Mouse (Mus musculus): Measurements from ENCODE around the gene Hist1h3b. TPM values are rescaled to one million over a fixed set of nuclear protein-coding genes. Genes with fewer than 3 reads are reported as not detected.
"Not testable (repeated sequence)": the region's sequence is repeated elsewhere in the genome, so short reads cannot be mapped to it uniquely, and the experiment has no call there.

The Hist1h3b gene
- polyA plus RNA-seq, 1 experiment from 2014 or later: 11.7 TPM

DNA sequence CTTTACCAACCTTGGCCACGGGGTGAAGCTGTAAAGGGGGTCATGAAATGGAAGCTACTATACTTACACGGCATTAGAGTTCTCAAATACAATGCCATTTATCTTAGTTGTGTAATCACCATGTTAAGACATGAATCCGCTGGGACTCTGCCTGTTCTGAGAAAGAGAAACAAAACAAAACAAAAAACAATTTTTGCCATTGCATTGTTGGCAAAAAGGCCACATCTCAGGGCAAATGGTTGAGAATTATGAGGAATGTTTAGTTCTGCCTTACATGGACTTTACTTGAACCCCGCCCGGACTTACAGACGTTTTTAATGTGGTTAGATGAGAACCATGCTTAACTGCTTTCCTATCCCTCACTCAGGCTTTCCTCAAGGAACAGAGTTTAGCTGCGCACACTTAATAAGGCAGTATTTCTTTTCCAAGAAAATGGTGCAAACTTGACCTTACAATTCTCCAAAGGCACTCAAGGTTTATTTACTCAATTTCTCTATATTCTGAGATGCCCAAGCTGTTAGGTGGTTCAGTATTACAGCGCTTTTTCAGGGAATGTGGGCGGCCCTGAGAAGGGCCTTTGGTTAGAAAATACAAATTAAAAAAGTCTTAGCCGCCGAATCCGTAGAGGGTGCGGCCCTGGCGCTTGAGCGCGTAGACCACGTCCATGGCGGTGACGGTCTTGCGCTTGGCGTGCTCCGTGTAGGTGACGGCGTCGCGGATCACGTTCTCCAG is 8.3 kb downstream of the Hist1h3b start:
- Histone ChIP-seq H3K27ac (replicated peaks) (peak overlapping the region; percentile 92), H3K4me2 (replicated peaks) (peak overlapping the region; percentile 81), H3K9ac (replicated peaks) (peak overlapping the region; percentile 53), H3K4me3 (peak overlapping the region; percentile 58), H3K36me3 (no peaks in the 10 kb centered on the region), H3K9me3 (no peaks in the 10 kb centered on the region), H3K27me3 (no peaks in the 10 kb centered on the region), H3K4me1 (peaks cover 48% of the 10 kb centered on the region)
- WGBS: 2% methylated on average over 22 of the region's 27 CpGs
- ATAC-seq (replicated peaks): peak; percentile 12

DNA sequence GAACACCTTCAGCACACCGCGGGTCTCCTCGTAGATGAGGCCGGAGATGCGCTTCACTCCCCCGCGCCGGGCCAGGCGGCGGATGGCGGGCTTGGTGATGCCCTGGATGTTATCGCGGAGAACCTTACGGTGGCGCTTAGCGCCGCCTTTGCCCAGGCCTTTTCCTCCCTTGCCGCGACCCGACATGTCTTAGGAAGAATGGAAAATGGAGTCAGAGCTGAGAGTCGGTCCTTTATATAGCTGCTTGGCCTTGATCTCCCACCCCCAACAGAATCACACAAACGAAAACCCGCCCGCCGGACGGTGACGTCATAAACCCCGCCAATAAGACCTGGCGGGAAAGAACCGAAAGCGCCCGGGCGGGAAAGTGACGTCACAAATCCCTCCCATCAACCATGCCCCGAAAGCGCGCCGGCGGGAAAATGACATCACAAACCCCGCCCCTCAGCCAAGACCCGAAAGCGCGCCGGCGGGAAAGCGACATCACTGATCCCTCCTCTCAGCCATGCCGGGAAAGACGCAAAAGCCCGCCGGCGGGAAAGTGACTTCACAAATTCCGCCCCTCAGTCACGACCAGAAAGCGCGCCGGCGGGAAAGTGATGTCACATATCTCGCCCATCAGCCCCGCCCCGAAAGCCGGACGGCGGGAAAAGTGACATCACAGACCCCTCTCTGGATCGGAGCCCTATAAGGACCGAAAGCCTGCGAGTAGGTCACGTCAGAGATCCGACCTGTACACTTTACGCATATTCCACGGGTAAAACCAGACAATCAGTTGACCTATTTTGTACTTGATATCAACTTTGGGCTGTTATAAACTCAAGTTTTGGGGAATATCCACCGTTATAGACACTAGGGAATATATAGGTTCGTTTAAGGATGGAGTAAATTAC is 9.2 kb downstream of the Hist1h3b start, which contains the start of gene Hist1h4a:
Hist1h4a (minus strand) TSS at position 259 of the 893 bp plus-strand sequence.
- Histone ChIP-seq H3K4me1 (peaks cover 45% of the 10 kb centered on the region), H3K4me2 (replicated peaks) (peak within 1 kb of the TSS; percentile 81), H3K9ac (replicated peaks) (peak within 1 kb of the TSS; percentile 53), H3K27me3 (no peaks in the 10 kb centered on the region), H3K4me3 (peak within 1 kb of the TSS; percentile 58), H3K27ac (replicated peaks) (peak within 1 kb of the TSS; percentile 92), H3K36me3 (no peaks in the 10 kb centered on the region), H3K9me3 (no peaks in the 10 kb centered on the region)
- under 1% methylated on average over 70 of the region's 72 CpGs for WGBS
- peak; percentile 71 for ATAC-seq (replicated peaks)

DNA sequence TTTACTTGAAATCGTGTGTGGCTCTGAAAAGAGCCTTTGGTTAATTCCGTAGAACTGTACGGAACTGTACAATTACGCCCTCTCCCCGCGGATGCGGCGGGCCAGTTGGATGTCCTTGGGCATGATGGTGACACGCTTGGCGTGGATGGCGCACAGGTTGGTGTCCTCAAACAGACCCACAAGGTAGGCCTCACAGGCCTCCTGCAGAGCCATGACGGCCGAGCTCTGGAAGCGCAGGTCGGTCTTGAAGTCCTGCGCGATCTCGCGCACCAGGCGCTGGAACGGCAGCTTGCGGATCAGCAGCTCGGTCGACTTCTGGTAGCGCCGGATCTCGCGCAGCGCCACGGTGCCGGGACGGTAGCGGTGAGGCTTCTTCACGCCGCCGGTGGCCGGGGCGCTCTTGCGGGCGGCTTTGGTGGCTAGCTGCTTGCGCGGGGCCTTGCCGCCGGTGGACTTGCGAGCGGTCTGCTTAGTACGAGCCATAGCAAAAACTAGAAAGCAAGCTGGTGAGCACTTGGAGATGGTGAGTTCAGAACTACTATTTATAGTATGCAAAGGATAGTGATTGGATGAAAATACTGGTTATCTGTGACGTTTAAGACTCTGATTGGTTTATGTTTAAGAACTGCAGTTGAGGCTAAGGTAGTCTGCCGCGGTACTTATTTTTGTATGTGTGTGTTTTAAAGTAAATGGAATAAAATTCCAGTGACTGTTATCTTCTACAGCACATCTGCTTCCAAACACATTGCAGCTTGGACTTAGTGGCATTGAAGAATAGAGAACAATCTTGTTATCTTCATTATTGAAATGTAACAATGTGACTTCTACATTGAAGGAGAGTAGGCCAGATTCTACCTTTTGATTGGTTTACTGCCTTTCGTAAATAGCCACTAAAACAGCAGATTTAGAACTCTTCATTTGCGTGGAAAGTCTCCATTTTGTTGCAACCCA is 10.1 kb downstream of the Hist1h3b start, which contains the start of gene Hist1h3a:
Hist1h3a (minus strand) TSS at position 516 of the 951 bp plus-strand sequence.
- not testable (repeated sequence) for H3K9me3 ChIP-seq, H3K27me3 ChIP-seq, H3K36me3 ChIP-seq
- Histone ChIP-seq H3K27ac (replicated peaks) (peak within 1 kb of the TSS; percentile 92), H3K4me3 (peak within 1 kb of the TSS; percentile 58), H3K4me1 (peaks cover 45% of the 10 kb centered on the region), H3K4me2 (replicated peaks) (peak within 1 kb of the TSS; percentile 81), H3K9ac (replicated peaks) (peak within 1 kb of the TSS; percentile 72)
- WGBS: under 1% methylated on average over 42 of the region's 52 CpGs
- peak; percentile 72 for ATAC-seq (replicated peaks)

DNA sequence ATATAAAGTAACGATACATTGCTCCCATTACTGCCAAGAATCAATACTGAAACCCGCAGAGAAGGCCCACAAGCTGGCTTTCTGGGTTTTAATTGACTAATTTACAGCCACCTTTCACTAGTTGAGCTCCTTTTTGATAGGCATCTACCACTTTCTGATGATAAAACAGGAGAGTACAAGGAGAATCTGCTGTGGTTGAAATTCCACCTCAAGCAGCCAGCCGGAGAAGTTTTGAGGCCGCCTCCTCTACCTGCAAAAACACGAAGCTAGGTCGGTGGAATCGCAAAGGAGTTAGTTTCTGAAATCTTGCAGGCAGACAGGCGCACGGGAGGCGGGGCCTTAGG is 11.1 kb downstream of the Hist1h3b start:
- Histone ChIP-seq H3K27ac (replicated peaks) (peak overlapping the region; percentile 92), H3K4me2 (replicated peaks) (peak overlapping the region; percentile 81), H3K9me3 (no peaks in the 10 kb centered on the region), H3K36me3 (no peaks in the 10 kb centered on the region), H3K4me3 (peak overlapping the region; percentile 58), H3K9ac (replicated peaks) (peak overlapping the region; percentile 72), H3K4me1 (peaks cover 36% of the 10 kb centered on the region), H3K27me3 (no peaks in the 10 kb centered on the region)
- no peak for ATAC-seq (replicated peaks)
- under 1% methylated on average over 10 of the region's 10 CpGs for WGBS

DNA sequence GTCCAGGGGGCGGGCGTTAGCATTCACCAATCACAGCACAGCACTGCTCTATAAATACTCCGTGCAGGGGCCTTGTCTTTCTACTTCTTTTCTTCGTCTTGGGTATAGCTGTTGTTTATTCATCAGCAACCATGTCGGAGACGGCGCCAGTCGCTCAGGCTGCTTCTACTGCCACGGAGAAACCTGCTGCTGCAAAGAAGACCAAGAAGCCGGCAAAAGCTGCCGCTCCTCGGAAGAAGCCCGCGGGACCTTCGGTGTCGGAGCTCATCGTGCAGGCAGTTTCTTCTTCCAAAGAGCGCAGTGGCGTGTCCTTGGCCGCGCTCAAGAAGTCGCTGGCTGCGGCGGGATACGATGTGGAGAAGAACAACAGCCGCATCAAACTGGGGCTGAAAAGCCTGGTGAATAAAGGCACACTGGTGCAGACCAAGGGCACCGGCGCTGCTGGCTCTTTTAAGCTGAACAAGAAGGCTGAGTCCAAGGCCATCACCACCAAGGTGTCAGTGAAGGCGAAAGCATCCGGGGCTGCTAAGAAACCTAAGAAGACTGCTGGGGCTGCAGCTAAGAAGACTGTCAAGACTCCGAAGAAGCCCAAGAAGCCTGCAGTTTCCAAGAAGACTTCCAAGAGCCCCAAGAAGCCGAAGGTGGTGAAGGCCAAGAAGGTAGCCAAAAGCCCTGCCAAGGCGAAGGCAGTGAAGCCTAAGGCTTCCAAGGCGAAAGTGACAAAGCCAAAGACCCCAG is 11.7 kb downstream of the Hist1h3b start, which contains the start of gene Hist1h1a:
Hist1h1a (plus strand) TSS at position 81 of the 738 bp plus-strand sequence.
- Histone ChIP-seq H3K27ac (replicated peaks) (peak within 1 kb of the TSS; percentile 92), H3K4me1 (peaks cover 36% of the 10 kb centered on the region), H3K27me3 (no peaks in the 10 kb centered on the region), H3K4me2 (replicated peaks) (peak within 1 kb of the TSS; percentile 81), H3K9ac (replicated peaks) (peak within 1 kb of the TSS; percentile 72), H3K9me3 (no peaks in the 10 kb centered on the region), H3K4me3 (peak within 1 kb of the TSS; percentile 58), H3K36me3 (no peaks in the 10 kb centered on the region)
- ATAC-seq (replicated peaks): peak; percentile 72
- 2% methylated on average over 34 of the region's 34 CpGs for WGBS

DNA sequence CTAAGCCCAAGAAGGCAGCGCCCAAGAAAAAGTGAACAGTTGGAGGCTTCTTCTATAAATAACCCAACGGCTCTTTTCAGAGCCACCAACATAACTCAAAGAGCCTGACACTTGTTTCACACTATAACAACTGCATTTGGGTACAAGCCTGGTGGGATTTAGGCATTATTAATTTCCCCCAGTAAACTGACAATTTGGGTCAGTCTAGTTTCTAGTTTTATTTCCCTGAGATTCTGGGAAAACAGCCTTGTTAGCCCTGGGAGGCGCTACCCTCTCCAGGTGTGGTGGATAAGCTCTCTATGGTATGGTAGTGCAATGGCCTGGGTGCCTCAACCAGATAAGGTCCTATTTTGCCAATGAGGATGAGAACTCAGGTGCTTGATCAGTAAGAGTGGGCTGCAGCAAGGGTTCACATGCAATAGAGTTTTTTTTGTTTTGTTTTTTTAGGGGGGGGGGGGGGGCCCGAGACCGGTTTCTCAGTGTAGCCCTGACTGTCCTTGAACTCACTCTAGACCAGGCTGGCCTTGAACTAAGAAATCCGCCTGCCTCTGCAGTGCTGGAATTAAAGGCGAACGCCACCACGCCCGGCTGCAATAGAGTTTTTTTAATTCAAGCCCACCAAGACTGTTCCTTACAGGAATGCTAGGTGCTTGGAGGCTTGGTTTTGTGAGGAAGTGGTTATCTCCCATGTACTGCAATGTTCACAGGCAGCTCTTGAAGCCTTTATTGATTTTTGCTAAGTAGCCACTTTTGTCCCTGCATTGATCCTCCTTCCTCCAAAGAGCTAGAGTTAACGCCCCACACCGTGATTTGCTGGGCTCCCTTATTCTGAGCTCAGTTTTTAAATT is 12.5 kb downstream of the Hist1h3b start:
- peak overlapping the region; percentile 92 for H3K27ac ChIP-seq (replicated peaks)

DNA sequence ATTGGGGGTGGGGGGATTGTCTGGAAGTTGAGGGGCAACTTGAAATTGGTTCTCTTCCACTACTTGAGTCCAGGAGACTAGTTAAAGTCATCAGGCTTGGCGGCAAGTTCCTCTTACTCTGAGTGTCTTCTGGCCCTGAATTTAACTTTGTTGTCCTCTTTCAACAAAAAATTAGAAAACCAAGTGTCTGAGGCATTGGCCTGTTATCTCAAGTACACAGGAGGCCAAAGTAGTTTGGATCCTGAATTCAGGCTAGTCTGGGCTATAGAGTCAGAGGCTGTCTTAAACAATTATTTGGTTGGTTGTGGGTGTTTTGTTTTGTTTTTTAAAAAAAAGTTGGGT is 13.1 kb downstream of the Hist1h3b start:
- H3K9ac ChIP-seq (replicated peaks): no peak overlapping the region
- H3K27me3 ChIP-seq: no peaks in the 10 kb centered on the region
- 77% methylated on average over 1 of the region's 1 CpGs for whole genome bisulfite sequencing
- no peaks in the 10 kb centered on the region for H3K36me3 ChIP-seq
- no peak overlapping the region for H3K27ac ChIP-seq (replicated peaks)
- H3K4me3 ChIP-seq: no peak overlapping the region
- ATAC-seq (replicated peaks): no peak
- H3K4me1 ChIP-seq: peaks cover 31% of the 10 kb centered on the region
- no peaks in the 10 kb centered on the region for H3K9me3 ChIP-seq
- H3K4me2 ChIP-seq (replicated peaks): no peak overlapping the region

More for the DNA sequence above, 12.5 kb downstream of the Hist1h3b start:
- Histone ChIP-seq H3K4me1 (peaks cover 36% of the 10 kb centered on the region), H3K9ac (replicated peaks) (peak overlapping the region; percentile 72), H3K9me3 (no peaks in the 10 kb centered on the region), H3K36me3 (no peaks in the 10 kb centered on the region), H3K27me3 (no peaks in the 10 kb centered on the region), H3K4me3 (peak overlapping the region; percentile 58), H3K4me2 (replicated peaks) (peak overlapping the region; percentile 81)
- 31% methylated on average over 12 of the region's 12 CpGs for WGBS
- ATAC-seq (replicated peaks): no peak

DNA sequence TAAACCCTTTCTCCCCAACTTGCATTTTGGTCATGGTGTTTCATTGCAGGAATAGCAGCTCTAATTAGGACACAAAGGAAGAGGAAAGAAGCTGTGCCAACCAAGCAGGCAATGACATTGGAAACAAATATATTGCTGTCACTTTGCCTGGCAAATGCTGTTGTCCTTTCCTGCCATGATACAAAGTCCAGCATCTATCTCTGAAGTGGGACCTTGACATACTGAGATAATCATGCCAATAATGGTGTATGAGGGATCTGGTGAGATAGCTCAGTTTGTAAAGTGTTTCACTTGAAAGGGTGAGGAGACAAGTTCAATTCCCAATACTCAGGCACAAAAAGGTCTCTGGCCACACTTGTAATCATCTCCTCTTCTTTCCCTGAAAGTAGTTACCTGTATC is 14.7 kb downstream of the Hist1h3b start:
- Histone ChIP-seq H3K4me2 (replicated peaks) (no peak overlapping the region), H3K9ac (replicated peaks) (no peak overlapping the region), H3K4me3 (no peak overlapping the region), H3K9me3 (no peaks in the 10 kb centered on the region), H3K27ac (replicated peaks) (no peak overlapping the region), H3K4me1 (peaks cover 21% of the 10 kb centered on the region), H3K36me3 (no peaks in the 10 kb centered on the region), H3K27me3 (no peaks in the 10 kb centered on the region)
- no peak for ATAC-seq (replicated peaks)

DNA sequence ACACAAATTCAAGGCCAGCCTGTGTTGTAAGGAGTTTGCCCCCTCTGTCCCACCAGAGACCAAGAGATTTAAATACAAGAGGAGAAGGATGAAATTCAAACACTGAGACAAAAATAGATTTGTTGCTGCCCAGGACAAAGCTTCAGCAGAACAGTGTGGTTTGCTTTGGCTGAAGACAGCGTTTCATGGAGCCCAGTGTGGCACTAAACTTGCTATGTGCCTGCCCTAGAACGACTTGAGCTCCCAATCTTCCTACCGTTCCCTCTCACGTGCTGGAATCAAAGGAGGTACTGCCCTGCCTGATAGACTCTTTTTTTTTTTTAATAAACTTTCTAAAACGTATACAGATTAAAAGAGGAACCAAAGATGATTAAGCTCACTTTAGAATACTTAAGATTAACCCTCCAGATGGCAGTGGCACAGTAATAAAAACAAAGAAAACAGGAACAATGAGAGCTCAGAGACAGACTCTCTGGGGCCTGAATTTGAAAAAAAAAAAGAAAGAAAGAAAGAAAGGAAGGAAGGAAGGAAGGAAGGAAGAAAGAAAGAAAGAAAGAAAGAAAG is 16.8 kb downstream of the Hist1h3b start:
- H3K4me3 ChIP-seq: no peak overlapping the region
- no peak overlapping the region for H3K9ac ChIP-seq (replicated peaks)
- no peaks in the 10 kb centered on the region for H3K36me3 ChIP-seq
- WGBS: 32% methylated on average over 5 of the region's 5 CpGs
- no peaks in the 10 kb centered on the region for H3K9me3 ChIP-seq
- peaks cover 13% of the 10 kb centered on the region for H3K4me1 ChIP-seq
- no peak overlapping the region for H3K27ac ChIP-seq (replicated peaks)
- no peak for ATAC-seq (replicated peaks)
- H3K27me3 ChIP-seq: no peaks in the 10 kb centered on the region
- H3K4me2 ChIP-seq (replicated peaks): no peak overlapping the region

DNA sequence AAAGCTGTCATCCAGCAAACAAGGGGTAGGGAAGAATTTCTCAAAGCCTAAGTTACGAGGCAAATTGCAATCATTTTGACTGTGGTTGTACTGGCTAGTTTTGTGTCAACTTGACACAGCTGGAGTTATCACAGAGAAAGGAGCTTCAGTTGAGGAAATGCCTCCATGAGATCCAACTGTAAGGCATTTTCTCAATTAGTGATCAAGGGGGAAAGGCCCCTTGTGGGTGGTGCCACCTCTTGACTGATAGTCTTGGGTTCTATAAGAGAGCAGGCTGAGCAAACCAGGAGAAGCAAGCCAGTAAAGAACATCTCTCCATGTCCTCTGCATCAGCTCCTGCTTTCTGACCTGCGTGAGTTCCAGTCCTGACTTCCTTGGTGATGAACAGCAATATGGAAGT is 17.5 kb downstream of the Hist1h3b start, which contains the start of gene Trim38:
Trim38 (plus strand) TSS at position 301 of the 400 bp plus-strand sequence.
- not testable (repeated sequence) for H3K9me3 ChIP-seq; H3K9ac ChIP-seq (replicated peaks); H3K36me3 ChIP-seq; ATAC-seq (replicated peaks); H3K4me2 ChIP-seq (replicated peaks); H3K4me1 ChIP-seq; H3K4me3 ChIP-seq; H3K27me3 ChIP-seq; H3K27ac ChIP-seq (replicated peaks)
- 81% methylated on average over 2 of the region's 2 CpGs for WGBS

All from forebrain, embryonic 15.5 days (tissue).